Mouse (Mus musculus) right cerebral cortex, postnatal 4 days (tissue): Measurements from ENCODE around the gene Psat1.
A peak's percentile ranks its signal among the peaks of the same experiment; 100 is the strongest.

Experiments
- DNase-seq: peaks from one replicate; pipeline ENCODE4 v3.0.0-alpha.2; 2022

The Psat1 gene

DNA sequence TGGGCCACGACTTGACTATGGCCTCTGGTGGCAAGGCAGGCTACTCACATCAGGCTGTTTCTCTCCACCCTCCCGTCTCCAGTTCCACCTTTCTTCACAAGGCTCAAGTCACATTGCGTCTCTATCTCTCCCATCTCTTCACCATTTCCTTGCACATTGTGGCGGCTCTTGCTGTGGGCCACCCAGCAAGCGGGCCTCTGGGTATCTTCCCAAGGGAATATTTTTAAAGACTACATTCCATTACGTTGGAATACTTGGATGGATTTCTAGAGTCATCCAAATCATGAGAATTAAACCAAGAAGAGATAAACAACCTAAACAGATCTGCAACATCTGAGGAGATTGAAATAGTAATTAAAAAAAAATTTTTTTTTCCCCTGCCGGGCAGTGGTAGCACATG is at the start of gene Psat1:
TSS of gene Psat1 (minus strand) at position 101 of the 400 bp plus-strand sequence.
- DNase-seq, result no peak

DNA sequence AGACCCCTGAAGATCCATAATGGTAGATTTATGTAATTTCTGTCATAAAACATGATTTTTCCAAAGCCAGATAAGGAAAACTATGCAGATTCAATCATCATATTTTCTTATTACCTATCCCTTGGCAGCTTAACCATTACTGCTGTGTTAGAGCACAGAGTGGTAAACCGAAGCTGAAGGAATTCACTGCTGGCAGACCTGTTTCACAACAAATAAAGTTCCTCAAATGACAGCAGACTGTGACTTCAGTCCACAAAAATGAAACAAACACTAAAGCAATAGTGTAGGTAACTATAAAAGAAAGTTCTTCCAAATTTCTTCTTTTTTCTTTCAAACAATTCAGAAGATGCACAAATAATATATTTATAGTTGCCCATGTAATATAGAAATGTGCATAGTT is 43.0 kb upstream of the Psat1 start:
- DNase-seq, result no peak

DNA sequence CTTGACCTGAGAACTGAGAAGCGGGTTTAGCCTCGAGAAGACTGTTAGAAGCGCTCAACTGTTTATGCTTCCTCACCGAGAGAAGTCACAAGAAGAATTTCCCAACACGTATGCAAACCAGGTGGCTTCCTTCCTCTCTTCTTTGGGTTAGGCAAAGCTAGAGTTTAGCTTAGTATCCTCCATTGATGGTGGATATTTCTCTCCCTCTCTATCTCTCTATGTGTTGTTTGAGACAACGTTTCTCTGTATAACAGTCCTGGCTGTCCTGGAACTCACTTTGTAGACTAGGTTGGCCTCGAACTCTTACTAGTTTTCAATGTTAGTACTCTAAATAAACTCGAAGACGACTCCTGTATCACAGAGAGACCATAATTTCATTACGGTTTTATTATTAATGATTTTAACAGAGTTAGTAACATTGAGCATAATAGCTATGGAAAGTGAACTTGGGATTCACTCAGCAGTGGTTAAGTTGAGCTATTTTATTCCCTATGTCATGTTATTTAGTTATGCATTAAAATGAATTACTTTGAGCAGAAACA is 38.1 kb upstream of the Psat1 start:
- no peak for DNase-seq

DNA sequence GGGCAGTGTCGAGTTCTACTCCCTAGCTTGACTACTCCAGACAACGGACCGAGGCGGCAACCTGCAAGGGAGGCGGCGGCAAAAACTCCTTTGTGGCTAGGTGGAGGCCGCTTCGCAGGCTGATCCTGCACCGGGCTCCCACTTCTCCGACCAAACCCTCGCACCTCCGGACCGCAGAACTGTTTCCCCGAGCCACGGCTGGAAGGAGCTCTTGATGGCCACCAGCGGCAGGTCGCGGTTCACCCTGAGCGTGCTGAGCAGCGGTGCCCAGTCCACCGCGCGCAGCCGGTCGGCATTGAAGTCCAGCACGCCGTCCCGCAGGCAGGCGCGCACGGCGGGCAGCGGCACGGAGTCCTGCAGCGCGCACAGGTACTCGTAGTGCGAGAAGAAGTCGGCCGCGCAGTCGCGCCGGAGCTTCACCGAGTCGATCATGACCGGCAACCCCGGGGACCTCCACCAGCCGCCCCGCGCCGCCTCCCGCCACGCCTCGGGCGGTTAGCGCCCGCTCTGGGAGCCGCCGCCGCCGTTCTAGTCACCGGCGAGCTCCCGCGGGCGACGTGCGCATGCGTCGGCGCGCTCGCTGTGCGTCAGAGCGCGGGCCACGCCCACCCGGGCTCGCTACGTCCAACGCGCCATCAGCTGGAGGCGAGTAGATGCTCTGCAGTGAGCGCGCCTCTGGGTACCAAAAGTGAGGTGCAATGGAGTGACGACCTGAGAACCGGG is 37.5 kb upstream of the Psat1 start, which contains the start of gene Cep78:
TSS of gene Cep78 (minus strand) at position 541 of the 723 bp plus-strand sequence.
- DNase-seq, result peak; percentile 93

DNA sequence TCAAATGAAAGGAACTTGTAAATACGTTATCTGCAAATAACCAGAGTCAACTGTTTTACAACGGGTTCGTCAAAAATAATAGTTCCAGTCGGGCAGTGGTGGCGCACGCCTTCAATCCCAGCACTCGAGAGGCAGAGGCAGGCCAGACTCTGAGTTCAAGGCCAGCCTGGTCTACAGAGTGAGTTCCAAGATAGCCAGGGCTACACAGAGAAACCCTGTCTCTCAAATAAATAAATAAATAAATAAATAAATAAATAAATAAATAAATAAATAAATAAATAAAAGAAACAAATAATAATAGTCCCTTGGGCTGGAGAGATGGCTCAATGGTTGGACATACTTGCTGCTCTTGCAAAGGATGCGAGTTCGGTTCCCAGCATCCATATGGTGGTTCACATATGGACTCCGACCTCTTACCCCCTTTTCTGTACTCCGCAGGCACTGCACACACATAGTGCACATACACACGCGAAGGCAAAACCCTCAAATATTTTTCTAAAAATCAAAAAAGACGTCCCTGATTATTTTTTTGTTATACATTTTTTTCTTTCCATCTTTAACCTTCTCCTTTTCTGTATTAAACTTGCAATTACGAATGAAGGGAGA is 36.7 kb upstream of the Psat1 start:
- DNase-seq, result no peak

DNA sequence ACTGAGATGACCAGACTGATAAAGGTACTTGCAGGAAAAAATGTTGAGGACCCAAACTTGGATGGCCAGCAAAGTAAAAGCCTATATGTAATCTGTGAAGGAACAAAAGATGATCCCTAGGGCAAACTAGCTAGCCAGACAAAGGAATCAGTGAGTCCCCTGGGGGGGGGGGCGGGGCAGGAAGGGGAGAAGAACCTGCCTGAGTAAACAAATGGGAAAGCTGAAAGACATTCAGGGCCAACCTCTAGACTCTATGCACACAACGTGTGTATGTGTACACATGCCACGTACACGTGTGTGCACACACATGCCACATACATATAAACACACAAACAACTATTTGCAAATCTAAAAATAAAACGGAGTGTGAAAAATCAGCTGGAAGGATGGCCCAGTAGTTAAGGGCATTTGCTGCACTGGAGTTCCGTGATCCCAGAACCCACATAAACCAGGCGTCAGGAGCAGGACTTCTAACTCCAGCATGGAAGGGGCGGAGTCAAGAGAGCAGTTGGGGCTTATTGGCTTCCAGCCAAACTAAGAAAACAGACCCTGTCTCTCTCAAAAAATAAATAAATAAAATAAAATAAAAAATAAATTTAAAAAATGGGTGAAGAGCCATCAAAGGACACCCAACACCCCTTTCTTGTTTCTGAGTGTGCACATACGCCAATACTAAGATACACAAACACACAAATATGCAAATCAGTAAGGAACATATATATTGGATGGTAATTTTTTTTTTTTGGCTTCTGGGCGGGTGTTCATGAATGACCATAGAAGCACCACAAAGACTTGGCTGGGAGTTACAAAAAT is 36.0 kb upstream of the Psat1 start:
- DNase-seq, result no peak

DNA sequence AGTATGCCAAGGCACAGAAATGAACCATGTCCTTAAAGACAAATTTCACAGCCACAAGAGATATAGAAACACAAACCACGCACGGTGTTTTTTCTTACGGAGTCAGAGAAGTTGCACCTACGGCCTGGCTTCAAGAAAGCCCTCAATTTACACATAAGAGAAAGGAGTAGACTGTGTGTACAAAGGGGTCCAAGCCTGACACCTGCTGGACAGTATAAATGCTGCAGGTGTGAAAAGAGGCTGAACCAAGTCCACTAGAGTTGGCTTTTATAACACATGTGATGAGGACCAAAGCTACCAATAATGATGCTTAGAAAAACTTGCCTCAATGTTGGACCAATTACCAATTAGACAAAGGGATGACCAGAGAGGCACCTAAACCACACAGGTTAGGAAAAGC is 34.7 kb upstream of the Psat1 start:
- peak; percentile 40 for DNase-seq

DNA sequence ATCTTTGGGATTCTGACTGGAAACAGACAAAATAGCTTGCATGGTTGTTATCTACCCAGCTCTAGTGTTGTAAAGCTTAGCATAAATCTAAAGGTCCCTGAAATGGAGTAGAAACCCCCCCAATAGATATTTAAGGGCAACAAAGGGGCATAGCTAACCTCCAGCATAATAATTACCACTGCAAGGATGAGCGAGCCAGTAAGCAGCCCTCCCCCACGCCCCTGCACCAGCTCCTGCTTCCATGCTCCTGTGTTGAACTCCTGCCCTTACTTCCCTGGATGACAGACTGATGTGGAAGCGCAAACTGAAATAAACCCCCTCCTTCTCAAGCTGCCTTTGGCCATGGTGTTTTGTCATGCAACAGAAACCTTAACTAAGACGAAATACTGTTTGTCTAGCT is 26.2 kb upstream of the Psat1 start:
- no peak for DNase-seq

DNA sequence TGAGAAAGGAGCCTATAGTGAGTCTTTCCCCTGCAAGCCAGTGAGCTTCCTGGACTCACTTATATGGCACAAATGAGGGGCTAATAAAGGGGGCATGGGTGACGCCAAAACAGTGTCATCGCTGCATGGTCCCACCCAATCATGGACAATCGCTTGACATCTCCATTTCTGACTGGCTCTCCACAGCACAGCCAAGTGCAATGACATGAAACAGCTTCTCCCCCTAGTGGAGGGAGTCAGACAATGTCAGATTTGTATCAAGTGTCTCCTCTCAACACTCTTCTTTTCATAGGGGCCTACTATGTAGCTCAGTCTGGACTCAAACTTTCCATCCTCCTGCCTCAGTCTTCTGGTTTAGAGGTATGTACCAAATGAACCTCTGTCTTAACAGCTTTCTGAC is 17.9 kb upstream of the Psat1 start:
- DNase-seq, result no peak

DNA sequence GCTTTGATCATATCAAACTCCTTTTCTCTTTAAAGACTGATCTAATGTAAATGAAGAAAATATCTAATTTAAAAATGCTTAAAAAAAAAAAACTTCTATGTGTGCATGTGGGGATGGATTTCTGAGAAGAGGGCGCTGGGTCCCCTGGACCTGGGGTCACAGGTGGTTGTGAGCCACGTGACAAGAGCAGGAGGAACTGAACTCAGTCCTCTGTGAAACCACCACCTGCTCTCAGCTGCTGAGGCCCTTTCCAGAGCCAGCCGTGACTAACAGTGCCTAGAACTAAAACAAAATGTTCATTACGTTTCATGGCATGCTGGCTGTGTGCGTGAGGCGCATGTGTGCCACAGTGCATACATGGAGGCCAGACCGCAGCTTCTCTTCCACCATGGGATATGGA is 17.4 kb upstream of the Psat1 start:
- DNase-seq, result no peak

DNA sequence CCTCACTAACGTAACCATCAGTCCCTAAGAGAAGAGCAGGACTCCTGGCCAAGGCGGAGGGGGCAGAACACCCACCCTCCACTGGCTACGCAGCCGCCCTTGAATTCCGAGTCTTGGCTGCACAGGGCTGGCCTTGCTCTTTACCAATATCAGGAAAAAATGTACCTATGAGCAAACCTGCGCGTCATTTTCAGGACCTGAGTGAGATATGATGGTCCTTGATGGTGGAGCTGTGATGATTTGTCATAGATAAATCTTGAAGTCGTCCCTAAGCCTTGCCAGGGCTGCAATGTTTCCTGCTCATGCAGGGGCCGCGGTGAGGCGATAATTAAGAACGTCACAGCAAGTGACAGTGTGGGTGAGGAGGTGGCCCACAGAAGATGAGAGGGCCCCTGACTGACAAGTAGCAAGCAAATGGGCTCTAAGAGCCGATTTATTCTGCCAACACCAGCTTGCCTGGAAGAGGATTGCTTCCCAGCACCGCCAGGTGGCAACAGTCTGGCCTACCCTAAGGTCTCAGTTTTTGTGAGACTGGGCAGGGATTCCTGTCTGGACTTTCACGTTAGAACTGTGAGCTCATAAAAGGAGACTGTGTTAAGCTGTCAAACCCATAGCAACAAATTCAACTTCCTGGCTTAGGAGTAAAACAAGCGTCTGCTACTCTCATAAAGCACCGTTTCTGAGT is 16.0 kb upstream of the Psat1 start:
- no peak for DNase-seq

DNA sequence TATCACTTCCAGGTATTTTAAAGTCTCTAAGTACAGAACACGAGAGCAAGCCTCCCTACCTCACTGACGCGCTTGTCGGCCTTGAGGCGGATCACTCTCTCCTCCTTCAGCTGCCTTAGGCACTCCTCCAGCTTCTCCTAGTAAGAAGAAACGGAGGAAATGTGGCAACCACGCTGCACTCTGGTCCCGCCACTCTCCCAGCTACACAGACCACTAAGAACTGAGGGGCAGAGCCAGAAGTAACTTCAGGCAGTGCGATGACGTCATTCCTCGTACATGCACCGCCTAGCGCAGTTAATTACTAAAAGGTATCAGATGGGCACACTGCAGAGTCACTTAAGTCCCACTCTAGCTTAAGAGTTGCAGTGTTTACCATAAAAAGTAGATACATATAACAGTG is 15.2 kb upstream of the Psat1 start:
- DNase-seq, result no peak

DNA sequence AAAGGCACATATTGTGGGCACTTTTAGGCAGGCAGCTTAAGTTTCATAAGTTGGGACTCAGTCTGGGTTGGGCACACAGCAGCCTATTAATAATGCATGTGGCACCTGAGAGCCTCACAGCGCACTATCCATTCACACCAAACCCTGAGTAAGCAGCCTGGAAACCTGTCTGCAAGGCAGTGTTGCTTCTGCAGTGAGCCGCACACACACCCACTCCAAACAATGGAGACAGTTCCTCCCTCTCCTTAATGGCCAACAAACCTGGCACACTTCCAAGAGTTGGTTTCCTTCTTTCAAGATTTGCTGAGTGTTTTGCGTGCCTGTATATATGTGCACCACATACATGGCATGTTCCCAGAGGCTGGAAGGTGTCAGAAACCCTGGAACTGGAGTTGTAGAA is 3.1 kb upstream of the Psat1 start:
- no peak for DNase-seq

DNA sequence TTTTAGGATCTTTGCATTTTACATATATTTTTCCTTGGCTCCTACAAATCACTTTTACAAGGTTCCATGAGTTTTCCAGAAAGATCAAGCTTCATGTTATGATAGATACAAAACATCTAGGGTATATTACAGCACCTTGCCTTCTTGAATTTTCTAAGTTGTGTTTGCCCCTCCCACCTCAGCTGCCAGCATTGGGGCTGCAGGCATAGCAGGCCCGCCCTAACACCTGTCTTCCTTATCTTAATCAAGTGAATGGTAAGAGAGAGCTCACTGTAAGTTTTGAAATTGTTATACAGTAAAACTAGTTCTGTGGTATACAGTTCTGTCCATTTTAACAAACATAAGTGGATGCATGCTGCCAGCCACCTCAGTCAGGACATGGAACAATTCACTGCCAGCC is 1.7 kb upstream of the Psat1 start:
- DNase-seq, result no peak

DNA sequence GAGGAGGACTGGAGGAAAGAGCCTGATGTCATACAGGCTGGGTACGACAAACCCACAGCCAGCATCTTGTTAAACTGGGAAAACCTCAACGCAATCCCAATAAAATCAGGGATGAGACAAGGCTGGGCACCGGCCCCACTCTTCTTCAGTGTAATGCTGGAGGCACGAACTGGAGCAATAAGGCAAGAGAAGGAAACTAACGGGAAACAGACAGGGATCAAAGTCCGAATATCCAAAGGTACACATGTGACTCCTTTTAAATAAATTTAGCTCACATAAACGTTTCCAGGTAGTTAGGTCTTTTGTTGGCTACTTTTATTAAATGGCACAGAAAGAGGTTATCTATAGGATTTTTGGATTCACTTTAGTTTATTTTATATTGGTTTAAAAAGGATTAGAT is 1.3 kb upstream of the Psat1 start:
- DNase-seq, result no peak

DNA sequence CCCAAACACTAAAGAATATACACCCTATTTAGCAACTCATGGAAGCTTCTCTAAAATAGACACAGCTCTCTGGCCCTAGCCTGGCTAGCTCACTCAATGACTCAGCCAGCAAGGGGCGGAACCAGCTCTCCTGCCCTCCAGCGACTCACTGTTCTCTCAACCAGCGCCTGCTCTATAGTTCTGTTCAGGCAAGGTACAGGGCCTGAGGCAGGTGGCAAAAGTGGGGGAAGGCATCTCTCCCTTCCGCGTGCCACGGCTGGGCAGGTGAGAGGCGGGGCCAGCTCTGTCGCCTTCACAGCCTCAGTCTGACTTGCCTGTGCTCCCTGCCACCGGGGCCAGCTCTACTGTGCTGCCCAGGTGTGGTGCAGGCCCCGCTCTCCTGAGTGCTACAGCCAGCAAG is 474 bp downstream of the Psat1 start:
- no peak for DNase-seq

DNA sequence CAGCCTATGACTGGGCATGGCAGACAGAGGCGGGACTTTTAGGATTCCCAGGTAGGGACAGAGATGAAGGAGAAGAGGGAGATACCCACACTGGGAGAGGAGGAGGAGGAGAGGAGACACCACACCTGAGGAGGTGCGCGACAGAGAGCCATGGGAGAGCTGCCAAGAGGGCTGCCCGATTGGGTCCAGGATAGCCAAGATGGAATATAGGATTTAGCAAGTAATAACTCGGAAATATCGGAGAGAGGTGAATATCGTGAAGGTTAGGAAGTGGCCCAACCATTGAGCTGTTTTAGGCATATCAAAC is 4.1 kb downstream of the Psat1 start:
- DNase-seq, result no peak

DNA sequence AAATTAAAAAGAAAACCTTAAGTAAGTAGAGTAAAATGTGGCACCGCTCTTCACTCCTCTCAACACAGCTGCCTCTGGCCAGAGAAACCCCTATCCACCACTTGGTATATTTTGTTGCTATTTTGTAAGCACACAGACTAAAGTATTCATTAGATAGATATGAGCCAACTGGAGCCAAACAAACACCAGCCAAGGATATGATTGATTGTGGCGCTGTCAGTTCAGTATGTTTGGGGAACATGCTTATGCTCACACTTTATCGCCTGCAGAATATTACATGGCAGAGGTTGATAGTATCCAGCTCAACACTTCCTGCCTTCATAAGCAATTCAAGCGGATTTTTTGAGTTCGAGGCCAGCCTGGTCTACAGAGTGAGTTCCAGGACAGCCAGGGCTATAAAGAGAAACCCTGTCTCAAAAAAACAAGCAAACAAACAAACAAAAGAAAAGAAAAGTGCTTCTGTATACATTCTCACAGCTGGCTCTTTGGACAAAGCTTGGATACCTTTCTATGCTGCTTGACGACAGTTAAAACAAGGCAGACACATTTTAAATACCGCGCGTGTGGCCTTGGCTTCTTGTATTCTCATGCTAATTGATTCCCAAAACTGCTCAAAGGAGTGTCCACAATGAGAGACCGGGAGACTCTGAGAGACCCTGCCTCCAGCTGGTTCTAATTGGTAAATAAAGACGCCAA is 4.6 kb downstream of the Psat1 start:
- no peak for DNase-seq

DNA sequence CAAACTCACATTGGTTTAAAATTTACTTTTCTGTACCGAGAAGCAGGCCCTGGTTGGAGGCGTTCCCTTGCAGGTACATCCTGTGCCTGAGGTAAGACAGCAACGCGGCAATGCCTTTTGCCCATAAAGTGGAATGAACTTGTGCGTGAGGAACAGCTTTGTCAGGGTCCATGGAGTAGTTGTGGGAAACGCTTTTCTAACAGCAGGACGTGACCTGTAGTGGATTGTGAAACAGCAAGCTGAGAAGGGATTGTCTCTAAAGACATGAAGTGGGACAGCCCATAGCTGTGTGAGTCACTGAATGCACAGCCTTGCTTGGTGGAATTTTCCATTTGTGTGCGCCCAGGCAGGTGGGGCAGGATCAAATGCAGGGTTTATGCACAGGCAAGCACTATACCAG is 5.7 kb downstream of the Psat1 start:
- DNase-seq, result no peak

DNA sequence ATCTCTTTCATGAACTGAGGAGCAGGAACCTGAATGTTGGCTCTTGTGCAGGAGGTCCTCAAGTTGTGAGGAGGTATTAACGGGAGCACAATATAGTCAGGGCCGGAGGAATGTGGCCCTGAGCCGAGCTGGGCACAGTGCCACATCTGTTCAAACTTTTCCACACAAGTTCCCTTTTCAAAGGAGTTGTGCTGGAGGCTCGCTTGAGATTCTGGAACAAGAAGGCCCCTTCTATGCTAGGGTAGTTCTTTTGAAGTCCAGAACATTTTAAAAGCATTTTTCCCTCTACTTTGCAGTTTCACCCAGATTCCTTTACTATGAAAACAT is 21.5 kb downstream of the Psat1 start:
- peak; percentile 68 for DNase-seq

DNA sequence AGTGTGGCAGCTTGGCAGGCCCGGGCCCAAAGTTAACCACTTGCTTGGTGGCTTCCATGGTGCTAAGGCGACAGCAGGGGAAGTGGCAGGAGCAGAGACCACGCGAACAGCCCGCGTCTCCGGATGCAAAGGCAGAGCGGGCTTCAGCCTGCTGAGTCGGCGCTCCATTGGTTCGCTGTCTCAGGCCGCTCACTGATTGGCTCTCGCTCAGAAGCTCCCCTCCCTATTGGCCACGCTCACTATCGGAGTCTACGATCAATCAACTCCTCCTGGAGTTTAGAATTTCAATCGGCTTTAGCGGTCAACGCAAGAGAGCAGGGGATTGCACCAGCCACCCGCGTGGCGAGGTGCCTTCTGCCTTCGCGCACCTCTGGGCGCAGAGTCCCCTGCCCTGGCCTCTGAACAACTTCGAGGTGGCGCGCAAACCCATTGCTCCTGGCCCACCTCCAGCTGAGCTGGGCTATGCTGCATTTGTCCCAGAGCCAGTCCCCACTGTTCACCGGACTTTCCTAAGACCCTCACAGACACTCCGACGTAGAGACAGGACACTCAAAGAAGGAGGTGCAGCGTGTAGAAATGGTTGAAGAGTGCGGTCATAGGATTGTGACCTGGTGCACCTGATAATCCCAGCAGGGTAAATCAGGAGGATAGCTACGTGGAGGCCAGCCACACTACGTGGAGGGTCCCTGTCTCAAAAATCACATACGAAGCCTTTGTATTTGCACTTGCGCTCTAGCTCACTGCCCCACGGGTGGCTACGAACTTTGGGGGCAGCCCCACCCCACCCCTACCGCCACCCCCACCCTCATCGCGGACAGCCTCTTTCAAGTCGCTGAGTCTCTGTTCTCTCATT is 22.0 kb downstream of the Psat1 start:
- DNase-seq, result peak; percentile 81
